Mouse (Mus musculus) midbrain, embryonic 14.5 days (tissue): ENCODE measurements around the gene Rprd1b. TPM values are rescaled to one million over a fixed set of nuclear protein-coding genes. Genes with fewer than 3 reads are reported as not detected.

Experiments
- ATAC-seq: fragments of 200-750 bp; cut with Nextera tagmentation; 2 replicates; pipeline ENCODE4 v1.8.0; 2017; ENCODE audit warnings: moderate number of reproducible peaks, moderate library complexity; ENCODE audit not compliant: low FRiP score, low TSS enrichment
- DNase-seq: peaks from one replicate; pipeline ENCODE4 v3.0.0-alpha.2; 2015
- H3K27ac ChIP-seq: fragments of 300-500 bp; sonication (generic); replicated peaks from 2 replicates; pipeline ENCODE4 v1.5.1; 2014; ENCODE audit warnings: mild to moderate bottlenecking, low read depth, low read length, moderate library complexity
- H3K27me3 ChIP-seq: fragments of 300-500 bp; sonication (generic); 2 replicates; pipeline ENCODE4 v1.6.1; 2014; ENCODE audit warnings: low read length, control low read depth, mixed read lengths; ENCODE audit not compliant: control insufficient read depth, insufficient read depth
- H3K36me3 ChIP-seq: fragments of 300-500 bp; sonication (generic); 2 replicates; pipeline ENCODE4 v1.6.1; 2014; ENCODE audit warnings: low read length, control low read depth; ENCODE audit not compliant: control insufficient read depth, insufficient read depth
- H3K4me1 ChIP-seq: fragments of 300-500 bp; sonication (generic); 2 replicates; pipeline ENCODE4 v1.6.1; 2014; ENCODE audit warnings: mild to moderate bottlenecking, antibody characterized with exemption, low read length, control low read depth; ENCODE audit not compliant: control insufficient read depth, insufficient read depth
- H3K4me2 ChIP-seq: fragments of 300-500 bp; sonication (generic); 2 replicates; pipeline ENCODE4 v1.6.1; 2014; ENCODE audit warnings: mild to moderate bottlenecking, low read length, moderate library complexity
- H3K4me3 ChIP-seq: fragments of 300-500 bp; sonication (generic); replicated peaks from 2 replicates; pipeline ENCODE4 v1.5.1; 2014; ENCODE audit warnings: low read depth, low read length
- H3K9ac ChIP-seq: fragments of 300-500 bp; sonication (generic); replicated peaks from 2 replicates; pipeline ENCODE4 v1.6.1; 2014; ENCODE audit warnings: mild to moderate bottlenecking, low read length, moderate library complexity
- H3K9me3 ChIP-seq: fragments of 300-500 bp; sonication (generic); 2 replicates; pipeline ENCODE4 v1.6.1; 2016; ENCODE audit warnings: low read length, control low read depth, mixed read lengths; ENCODE audit not compliant: control insufficient read depth
- WGBS: fragments of 180-500 bp; shearing (Covaris S2); extraction: QIAGEN DNeasy Blood & Tissue Kit; methylation state at CpG from one replicate; pipeline ENCODE4 v1.1.7; 2014; 5-methylcytosine and 5-hydroxymethylcytosine counted together
- polyA plus RNA-seq: library from polyadenylated mRNA; unstranded; fragments of >200 nt; fragmentation: Nextera tagmentation; extraction: Ambion mirVana; gene quantifications from 2 replicates; pipeline ENCODE4 v1.2.1, GENCODE M21; 2014

Gene Rprd1b
- polyA plus RNA-seq, 1 experiment from 2014 or later, result 40.2 TPM

GRCm38 (mm10) chr2:158155101-158155500 lies 126.8 kb downstream of the Rprd1b start:
- Histone ChIP-seq H3K9me3 (no peaks in the 10 kb centered on the region), H3K36me3 (no peaks in the 10 kb centered on the region), H3K4me1 (0 out of 2 replicates have a peak, but pooled peaks cover 3% of the 10 kb centered on the region), H3K27ac (no peak overlapping the region), H3K9ac (no peak overlapping the region), H3K4me2 (no peak overlapping the region), H3K4me3 (no peak overlapping the region), H3K27me3 (no peaks in the 10 kb centered on the region)
- no peak for ATAC-seq
- no peak for DNase-seq
- WGBS, result 90% methylated on average over 7 of the region's 7 CpGs

DNA sequence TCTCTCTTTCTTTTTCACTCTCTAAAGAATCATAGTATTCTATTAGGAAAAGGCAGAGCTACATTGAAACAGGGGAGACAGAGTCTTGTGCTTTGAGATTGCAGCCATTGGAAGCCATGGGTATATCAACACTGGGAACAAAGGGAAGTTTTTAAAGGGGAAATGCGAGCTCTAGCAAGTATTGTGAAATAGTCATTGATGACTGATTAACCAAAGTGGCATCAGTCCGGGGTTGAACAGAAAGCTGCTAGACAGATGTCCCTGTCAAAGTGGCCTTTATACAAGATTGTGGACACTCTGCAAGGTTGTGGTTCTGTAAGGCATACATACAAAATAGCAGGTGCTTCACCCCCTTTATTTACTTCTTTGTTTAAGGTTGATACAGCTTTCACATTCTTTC lies 127.3 kb downstream of the Rprd1b start:
- WGBS, result 80% methylated on average over 2 of the region's 2 CpGs
- H3K4me2 ChIP-seq, result no peak overlapping the region
- no peak for ATAC-seq
- no peak overlapping the region for H3K27ac ChIP-seq
- no peaks in the 10 kb centered on the region for H3K36me3 ChIP-seq
- H3K9ac ChIP-seq, result no peak overlapping the region
- no peaks in the 10 kb centered on the region for H3K9me3 ChIP-seq
- no peak for DNase-seq
- H3K4me1 ChIP-seq, result 0 out of 2 replicates have a peak, but pooled peaks cover 3% of the 10 kb centered on the region
- no peaks in the 10 kb centered on the region for H3K27me3 ChIP-seq
- H3K4me3 ChIP-seq, result no peak overlapping the region

- no peak overlapping the region for H3K27ac ChIP-seq
- H3K27me3 ChIP-seq, result no peaks in the 10 kb centered on the region
- no peaks in the 10 kb centered on the region for H3K9me3 ChIP-seq
- no peak for ATAC-seq
- no peak for DNase-seq
- H3K9ac ChIP-seq, result no peak overlapping the region
- no peak overlapping the region for H3K4me3 ChIP-seq
- H3K4me2 ChIP-seq, result no peak overlapping the region
- 91% methylated on average over 9 of the region's 9 CpGs for WGBS
- H3K36me3 ChIP-seq, result no peaks in the 10 kb centered on the region
- 0 out of 2 replicates have a peak, but pooled peaks cover 3% of the 10 kb centered on the region for H3K4me1 ChIP-seq
Observed at GRCm38 (mm10) chr2:158156487-158156886, 128.2 kb downstream of the Rprd1b start.

- H3K36me3 ChIP-seq, result no peaks in the 10 kb centered on the region
- H3K4me1 ChIP-seq, result 0 out of 2 replicates have a peak, but pooled peaks cover 3% of the 10 kb centered on the region
- H3K27me3 ChIP-seq, result no peaks in the 10 kb centered on the region
- no peak overlapping the region for H3K4me2 ChIP-seq
- no peak for ATAC-seq
- H3K27ac ChIP-seq, result no peak overlapping the region
- WGBS, result 31% methylated on average over 8 of the region's 8 CpGs
- no peak overlapping the region for H3K4me3 ChIP-seq
- DNase-seq, result peak; percentile 16
- H3K9ac ChIP-seq, result no peak overlapping the region
- H3K9me3 ChIP-seq, result no peaks in the 10 kb centered on the region
Observed at GRCm38 (mm10) chr2:158157654-158158053, 129.4 kb downstream of the Rprd1b start.

- 54% methylated on average over 7 of the region's 7 CpGs for WGBS
- no peaks in the 10 kb centered on the region for H3K9me3 ChIP-seq
- DNase-seq (no peak), ATAC-seq (no peak)
- H3K4me3 ChIP-seq, result no peak overlapping the region
- no peak overlapping the region for H3K4me2 ChIP-seq
- no peak overlapping the region for H3K9ac ChIP-seq
- H3K4me1 ChIP-seq, result no peaks in the 10 kb centered on the region
- H3K36me3 ChIP-seq, result no peaks in the 10 kb centered on the region
- no peak overlapping the region for H3K27ac ChIP-seq
- H3K27me3 ChIP-seq, result no peaks in the 10 kb centered on the region
Observed at GRCm38 (mm10) chr2:158159376-158160235, 131.3 kb downstream of the Rprd1b start.

- ATAC-seq, result no peak
- WGBS, result 90% methylated on average over 6 of the region's 6 CpGs
- no peaks in the 10 kb centered on the region for H3K36me3 ChIP-seq
- no peak overlapping the region for H3K27ac ChIP-seq
- H3K4me2 ChIP-seq, result no peak overlapping the region
- H3K4me1 ChIP-seq, result no peaks in the 10 kb centered on the region
- H3K27me3 ChIP-seq, result no peaks in the 10 kb centered on the region
- DNase-seq, result no peak
- H3K9ac ChIP-seq, result no peak overlapping the region
- no peaks in the 10 kb centered on the region for H3K9me3 ChIP-seq
- H3K4me3 ChIP-seq, result no peak overlapping the region
Observed at GRCm38 (mm10) chr2:158161761-158162160, 133.5 kb downstream of the Rprd1b start.

DNA sequence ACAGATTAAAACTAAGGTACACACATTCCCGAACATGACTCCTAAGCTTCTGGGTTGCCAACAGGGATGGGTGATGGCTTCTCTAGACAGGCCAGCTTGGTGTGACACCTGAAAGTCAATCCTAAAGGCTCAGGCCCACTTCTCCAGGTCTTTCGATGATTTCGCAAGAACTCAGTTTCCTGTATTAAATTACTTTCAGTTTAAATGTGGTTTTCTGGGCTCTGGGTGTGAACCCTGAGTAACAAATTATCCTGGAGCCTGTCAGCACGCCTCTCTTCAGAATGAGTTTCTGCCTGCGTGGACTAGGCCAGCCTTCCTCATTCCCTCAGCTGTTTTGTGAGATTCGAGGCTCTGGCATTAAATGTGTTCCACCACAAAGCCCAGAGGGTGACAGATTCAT lies 134.7 kb downstream of the Rprd1b start:
- Histone ChIP-seq H3K9ac (no peak overlapping the region), H3K9me3 (no peaks in the 10 kb centered on the region), H3K27me3 (no peaks in the 10 kb centered on the region), H3K4me1 (no peaks in the 10 kb centered on the region), H3K4me3 (no peak overlapping the region), H3K4me2 (no peak overlapping the region), H3K36me3 (no peaks in the 10 kb centered on the region), H3K27ac (no peak overlapping the region)
- 82% methylated on average over 6 of the region's 6 CpGs for WGBS
- ATAC-seq (no peak), DNase-seq (no peak)

- Histone ChIP-seq H3K4me2 (no peak overlapping the region), H3K4me1 (no peaks in the 10 kb centered on the region), H3K4me3 (no peak overlapping the region), H3K36me3 (no peaks in the 10 kb centered on the region), H3K9ac (no peak overlapping the region), H3K27me3 (no peaks in the 10 kb centered on the region), H3K27ac (no peak overlapping the region), H3K9me3 (no peaks in the 10 kb centered on the region)
- 79% methylated on average over 4 of the region's 4 CpGs for WGBS
- no peak for ATAC-seq
- DNase-seq, result no peak
Observed at GRCm38 (mm10) chr2:158165776-158166175, 137.5 kb downstream of the Rprd1b start.

DNA sequence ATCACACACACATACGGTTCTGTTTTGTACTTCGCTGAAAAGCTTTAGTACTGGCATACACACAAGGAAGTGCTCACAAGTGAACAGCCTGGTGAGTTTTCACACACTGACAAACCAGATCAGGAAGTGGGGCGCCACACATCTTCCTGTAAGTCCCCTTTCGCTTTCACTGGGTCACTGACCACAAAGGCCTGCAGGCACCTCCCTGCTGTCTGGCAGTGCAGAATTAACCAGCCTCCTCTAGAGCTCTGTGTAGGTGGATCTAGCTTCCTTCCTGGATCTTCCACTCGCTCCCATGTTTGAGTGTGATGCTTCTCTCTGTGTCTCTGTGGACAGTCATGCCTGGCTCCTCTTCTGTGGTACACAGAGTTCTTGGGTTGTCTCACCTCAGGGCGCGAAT lies 138.3 kb downstream of the Rprd1b start:
- Histone ChIP-seq H3K27me3 (no peaks in the 10 kb centered on the region), H3K4me2 (no peak overlapping the region), H3K27ac (no peak overlapping the region), H3K4me1 (no peaks in the 10 kb centered on the region), H3K4me3 (no peak overlapping the region), H3K9me3 (no peaks in the 10 kb centered on the region), H3K36me3 (no peaks in the 10 kb centered on the region), H3K9ac (no peak overlapping the region)
- DNase-seq, result no peak
- WGBS, result 77% methylated on average over 7 of the region's 7 CpGs
- no peak for ATAC-seq
